Mouse (Mus musculus) thymus, adult 2 months (tissue): ENCODE results near the gene Dok4. TPM values are rescaled to one million over a fixed set of nuclear protein-coding genes. Genes with fewer than 3 reads are reported as not detected.

ENCODE experiments used
- DNase-seq: peaks from one replicate; pipeline ENCODE4 v3.0.0; 2021
- H3K27ac ChIP-seq: fragments of 200-500 bp; 2 replicates; pipeline ENCODE4 v1.5.1; 2012; ENCODE audit warnings: low read length, control low read depth; ENCODE audit not compliant: control insufficient read depth, insufficient read depth
- H3K27me3 ChIP-seq: fragments of 200-500 bp; 2 replicates; pipeline ENCODE4 v1.6.1; 2012; ENCODE audit warnings: mild to moderate bottlenecking, low read length, moderate library complexity, mixed read lengths; ENCODE audit not compliant: control insufficient read depth, insufficient read depth
- H3K36me3 ChIP-seq: fragments of 200-500 bp; 2 replicates; pipeline ENCODE4 v1.6.1; 2012; ENCODE audit warnings: mild to moderate bottlenecking, low read length, moderate library complexity; ENCODE audit not compliant: control insufficient read depth, insufficient read depth
- H3K4me1 ChIP-seq: fragments of 200-500 bp; replicated peaks from 2 replicates; pipeline ENCODE4 v1.6.1; 2012; ENCODE audit warnings: low read length; ENCODE audit not compliant: control insufficient read depth, insufficient read depth
- H3K4me3 ChIP-seq: fragments of 200-500 bp; 2 replicates; pipeline ENCODE4 v1.5.1; 2012; ENCODE audit warnings: mild to moderate bottlenecking, low read length, control low read depth, moderate library complexity; ENCODE audit not compliant: control insufficient read depth, insufficient read depth
- CTCF ChIP-seq: fragments of 200-500 bp; IDR thresholded peaks from 2 replicates; pipeline ENCODE4 v1.5.1; 2012; ENCODE audit warnings: mild to moderate bottlenecking, control low read depth, low read length, moderate library complexity, borderline replicate concordance; ENCODE audit not compliant: control insufficient read depth, poor library complexity, insufficient read depth; ENCODE audit errors: extremely low read depth
- POLR2A ChIP-seq: fragments of 200-500 bp; IDR thresholded peaks from 2 replicates; pipeline ENCODE4 v1.6.1; 2012; ENCODE audit warnings: mild to moderate bottlenecking, low read length, control low read depth, moderate library complexity; ENCODE audit not compliant: control insufficient read depth, poor library complexity, insufficient read depth; ENCODE audit errors: extremely low read depth
- WGBS: fragments of 180-500 bp; shearing (Covaris S2); methylation state at CpG from one replicate; pipeline ENCODE4 v1.1.7; 2018; 5-methylcytosine and 5-hydroxymethylcytosine counted together
- polyA plus RNA-seq: library from polyadenylated mRNA; depleted of rRNA; stranded (reverse); fragments of >200 nt; gene quantifications from 2 replicates; pipeline ENCODE4 v1.2.3, GENCODE M21; 2012

Dok4 gene
- polyA plus RNA-seq, 1 experiment, result 4.9 TPM

DNA sequence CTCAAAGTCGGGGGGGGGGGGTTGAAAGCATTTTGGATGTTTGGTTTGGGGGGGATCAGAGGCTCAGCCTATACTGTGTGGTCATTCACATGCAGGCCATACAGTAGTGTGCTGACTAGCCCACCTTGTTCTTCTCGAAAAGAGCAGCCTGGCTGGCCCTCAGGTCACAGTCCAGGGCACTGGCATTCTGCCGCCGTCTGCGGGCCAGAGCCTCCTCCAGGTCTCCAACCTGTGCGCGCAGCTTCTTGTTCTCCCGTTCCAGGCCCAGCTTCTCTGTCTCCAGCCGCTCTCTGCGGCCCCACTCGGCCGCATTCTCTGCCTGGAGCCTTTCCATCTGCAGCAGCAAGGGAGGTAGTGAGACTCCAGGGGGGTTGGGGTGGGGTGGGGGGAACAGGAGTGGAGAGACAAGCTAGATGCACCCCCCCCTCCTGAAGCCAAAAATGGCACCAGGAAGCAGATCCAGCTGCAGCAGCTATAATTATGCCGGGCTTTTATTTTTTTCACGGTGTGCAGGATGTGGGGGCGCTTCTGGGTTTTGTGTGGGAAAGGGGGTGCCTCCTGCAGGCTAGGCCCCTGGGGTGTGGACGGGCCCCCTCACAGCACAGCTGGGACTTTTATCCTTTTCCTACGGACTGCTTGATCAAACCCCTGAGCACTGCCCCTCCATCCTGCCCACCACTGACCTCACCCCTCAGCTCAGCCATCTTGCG is 31.6 kb upstream of the Dok4 start:
- 74% methylated on average over 18 of the region's 18 CpGs for WGBS
- DNase-seq, result no peak
- H3K27me3 ChIP-seq, result no peaks in the 10 kb centered on the region
- no peak overlapping the region for H3K27ac ChIP-seq
- no peak overlapping the region for H3K4me3 ChIP-seq
- peaks cover 2% of the 10 kb centered on the region; the same call in 1 of the 2 replicates for H3K4me1 ChIP-seq
- TF ChIP-seq POLR2A, result no peak
- TF ChIP-seq CTCF, result no peak
- no peaks in the 10 kb centered on the region for H3K36me3 ChIP-seq

DNA sequence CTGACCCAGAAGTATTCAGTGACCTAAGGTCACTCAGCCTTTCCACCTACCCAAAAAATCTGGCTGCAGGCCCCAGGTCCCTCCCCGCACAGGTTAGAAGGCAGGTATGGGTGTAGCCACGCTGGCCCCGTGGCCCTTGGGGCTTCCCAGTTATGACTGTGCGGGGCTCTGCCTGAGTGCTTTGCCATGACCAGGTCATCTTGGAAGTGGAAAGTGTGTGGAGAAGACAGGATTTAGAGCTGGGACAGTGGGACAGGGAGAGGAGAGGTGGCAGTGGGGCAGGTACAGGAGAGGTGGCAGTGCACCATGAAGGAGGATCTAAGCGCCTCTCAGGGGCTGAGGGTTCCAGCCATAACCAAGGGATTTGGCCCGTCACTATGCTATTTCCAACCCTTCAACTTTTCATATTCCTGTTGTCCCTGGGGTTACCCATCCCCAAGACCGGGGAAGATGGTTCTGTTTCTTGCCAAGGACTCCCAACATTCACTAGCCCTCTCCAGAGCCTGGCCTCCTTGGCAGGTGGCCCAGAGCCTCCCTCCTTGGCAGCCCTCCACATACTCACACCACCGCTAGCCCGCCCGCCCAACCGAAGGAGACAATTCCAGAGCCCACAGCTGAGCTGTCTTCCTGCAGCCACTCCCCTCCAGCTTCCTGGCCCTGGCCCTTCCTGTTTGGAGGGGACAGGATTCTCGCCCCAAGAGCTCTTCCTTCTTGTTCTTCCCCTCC is 28.5 kb upstream of the Dok4 start:
- Histone ChIP-seq H3K4me3 (no peak overlapping the region), H3K27me3 (no peaks in the 10 kb centered on the region), H3K27ac (no peak overlapping the region), H3K4me1 (peaks cover 7% of the 10 kb centered on the region), H3K36me3 (no peaks in the 10 kb centered on the region)
- DNase-seq, result no peak
- WGBS, result 91% methylated on average over 12 of the region's 12 CpGs
- no peak for TF ChIP-seq POLR2A
- TF ChIP-seq CTCF, result no peak

- WGBS, result 90% methylated on average over 12 of the region's 12 CpGs
- no peak overlapping the region for H3K4me3 ChIP-seq
- no peaks in the 10 kb centered on the region for H3K36me3 ChIP-seq
- H3K27me3 ChIP-seq, result no peaks in the 10 kb centered on the region
- TF ChIP-seq POLR2A (no peak), CTCF (no peak)
- peaks cover 7% of the 10 kb centered on the region for H3K4me1 ChIP-seq
- H3K27ac ChIP-seq, result no peak overlapping the region
- no peak for DNase-seq
Measured at GRCm38 (mm10) chr8:94903709-94904108, 27.6 kb upstream of the Dok4 start.

DNA sequence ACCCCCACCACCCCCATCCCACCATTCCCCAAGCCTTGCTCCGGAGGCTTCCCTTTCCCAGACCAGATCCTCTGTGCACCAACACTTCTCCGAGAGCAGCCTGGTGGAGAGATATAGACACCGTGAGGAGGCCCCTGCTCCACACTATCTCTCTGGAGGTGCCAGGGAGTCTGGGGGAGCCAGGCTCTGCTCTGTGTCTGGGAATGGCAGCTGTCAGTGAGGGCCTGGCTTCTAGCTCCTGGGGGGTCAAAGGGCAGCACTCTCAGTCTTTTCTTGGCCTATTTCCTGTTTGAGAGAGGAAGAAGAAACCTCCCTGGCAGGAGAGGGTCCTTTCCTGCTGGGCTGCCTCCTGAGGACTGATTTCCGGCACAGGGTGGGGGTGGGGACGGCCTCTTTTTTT is 24.9 kb upstream of the Dok4 start:
- WGBS, result 65% methylated on average over 5 of the region's 5 CpGs
- TF ChIP-seq POLR2A, result no peak
- no peak for TF ChIP-seq CTCF
- Histone ChIP-seq H3K36me3 (no peaks in the 10 kb centered on the region), H3K4me3 (no peak overlapping the region), H3K27ac (no peak overlapping the region), H3K27me3 (no peaks in the 10 kb centered on the region), H3K4me1 (peaks cover 4% of the 10 kb centered on the region)
- no peak for DNase-seq

- Histone ChIP-seq H3K36me3 (no peaks in the 10 kb centered on the region), H3K27me3 (no peaks in the 10 kb centered on the region), H3K27ac (no peak overlapping the region), H3K4me1 (peaks cover 4% of the 10 kb centered on the region), H3K4me3 (no peak overlapping the region)
- DNase-seq, result no peak
- TF ChIP-seq POLR2A, result no peak
- WGBS, result 83% methylated on average over 6 of the region's 6 CpGs
Measured at GRCm38 (mm10) chr8:94900617-94901016, 24.5 kb upstream of the Dok4 start.

DNA sequence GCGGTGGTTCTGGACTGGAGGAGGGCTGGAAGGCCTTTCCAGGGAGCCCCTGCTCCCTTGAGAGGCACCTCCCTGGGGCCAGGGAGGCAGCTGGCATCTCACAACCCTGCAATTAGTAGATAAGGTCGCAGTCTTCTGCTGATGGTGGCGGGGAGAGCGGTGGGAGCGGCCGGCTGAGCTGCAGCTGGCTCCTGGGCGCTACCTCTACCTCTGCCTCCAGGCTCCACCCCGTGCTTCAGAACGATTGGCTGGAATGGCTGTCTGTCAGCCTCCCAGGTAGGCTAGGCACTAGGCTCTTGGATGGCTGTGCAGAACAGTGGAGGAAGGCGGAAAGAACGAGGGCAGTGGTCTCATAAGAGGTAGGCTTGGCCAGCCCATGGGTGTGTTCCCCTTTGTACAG is 23.1 kb upstream of the Dok4 start:
- H3K27me3 ChIP-seq, result no peaks in the 10 kb centered on the region
- DNase-seq, result no peak
- H3K4me1 ChIP-seq, result peaks cover 4% of the 10 kb centered on the region
- 61% methylated on average over 11 of the region's 11 CpGs for WGBS
- no peak overlapping the region for H3K27ac ChIP-seq
- H3K4me3 ChIP-seq, result no peak overlapping the region
- H3K36me3 ChIP-seq, result no peaks in the 10 kb centered on the region
- TF ChIP-seq POLR2A (no peak), CTCF (no peak)
